Mouse (Mus musculus) naive thymus-derived CD4-positive, alpha-beta T cell, adult 5 months (primary cell): ENCODE data around the gene Rffl. TPM values are rescaled to one million over a fixed set of nuclear protein-coding genes. Genes with fewer than 3 reads are reported as not detected.

Experiments
- polyA plus RNA-seq: library from polyadenylated mRNA; unstranded; fragments of 100-300 nt; shearing (Covaris generic); gene quantifications from one replicate; pipeline ENCODE4 v1.2.1, GENCODE M21; 2017

Gene Rffl
- 22.4 TPM for polyA plus RNA-seq

DNA sequence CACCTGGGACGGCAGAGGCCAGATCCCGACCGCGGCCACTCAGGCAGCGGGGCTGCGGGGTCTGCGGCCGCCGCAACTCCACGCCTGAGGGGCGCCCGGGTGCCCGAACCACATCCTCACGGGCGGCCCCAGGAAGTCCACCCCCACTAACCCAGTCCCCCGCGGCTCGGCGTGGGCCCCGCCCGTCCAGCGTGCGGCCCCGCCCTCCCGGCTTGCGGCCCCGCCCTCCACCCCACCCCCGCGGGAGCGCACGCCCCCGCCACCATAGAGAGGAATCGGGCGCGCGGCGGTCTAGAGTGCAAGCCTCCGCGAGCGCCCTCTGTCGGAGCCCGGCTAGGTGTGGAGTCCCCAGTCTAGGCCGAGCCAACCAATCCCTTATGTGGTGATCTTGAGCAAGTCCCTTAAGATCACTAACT, at the start of gene Rffl:
Gene Rffl (minus strand): TSS at position 180 of the 416 bp plus-strand sequence.

DNA sequence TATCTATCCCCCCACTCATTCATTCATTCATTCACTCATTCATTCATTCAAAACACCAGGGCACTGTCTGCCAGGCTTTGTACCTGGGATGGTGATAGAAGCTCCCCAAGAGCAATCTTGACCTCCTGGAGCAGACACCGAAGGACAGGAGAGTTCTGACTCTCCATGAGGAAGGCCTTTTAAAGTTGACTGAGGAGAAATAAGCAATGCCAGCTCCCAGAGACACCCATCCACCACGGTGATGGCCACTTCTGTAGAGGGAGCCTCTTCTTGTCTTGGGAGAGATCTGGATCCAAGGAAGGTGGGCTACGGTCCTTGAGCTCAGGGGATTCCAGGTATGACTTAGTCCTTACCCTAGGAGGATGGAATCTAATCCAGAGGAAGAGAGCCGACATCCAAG, 39.2 kb upstream of the Rffl start, which contains the start of gene Unc45b:
Gene Unc45b (plus strand): TSS at position 301 of the 400 bp plus-strand sequence.

DNA sequence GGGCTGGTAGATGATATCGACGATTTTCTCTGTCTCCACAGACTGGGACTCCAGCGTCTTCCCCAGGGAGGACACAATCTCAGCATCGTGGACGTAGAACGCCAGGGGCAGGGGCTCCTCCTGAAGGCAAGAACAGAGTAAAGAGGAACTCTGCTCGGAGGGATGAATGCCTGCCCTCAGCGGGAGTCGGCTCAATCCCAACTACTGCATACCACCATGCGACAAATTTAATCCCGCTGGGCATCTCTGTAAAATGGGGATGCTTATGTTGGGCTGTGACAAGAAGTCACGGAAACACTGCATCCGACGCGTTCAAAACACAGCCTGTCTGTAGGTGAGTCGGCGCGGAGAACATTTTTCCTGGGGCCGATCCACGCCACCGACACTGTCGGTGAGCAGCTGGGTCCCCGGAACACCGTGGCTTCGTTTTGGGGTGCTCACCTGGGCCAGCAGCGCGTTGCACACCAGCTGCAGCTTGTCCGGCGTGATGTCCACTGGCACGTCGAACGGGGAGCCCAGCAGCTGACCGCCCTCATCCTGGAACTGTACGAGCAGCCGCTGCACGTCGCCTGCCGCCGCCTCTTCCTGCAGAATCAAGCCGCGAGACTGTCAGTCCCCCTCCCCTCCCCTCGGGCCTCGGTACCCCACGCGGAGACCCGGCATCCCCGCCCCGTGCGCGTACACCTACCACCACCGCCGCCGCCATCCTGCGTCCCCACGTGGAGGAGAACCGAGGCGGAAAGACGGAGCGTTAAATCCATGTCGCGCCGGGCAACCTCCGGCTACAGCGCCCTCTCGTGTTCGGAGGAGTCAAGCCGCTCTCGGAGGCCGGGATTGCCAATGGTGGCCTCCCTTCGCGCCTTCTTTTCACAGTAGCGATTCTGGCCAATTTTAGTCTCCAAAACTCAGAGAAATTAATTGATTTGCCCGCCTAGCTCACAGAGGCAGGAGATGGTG, 36.9 kb upstream of the Rffl start, which contains the start of gene Nle1:
Gene Nle1 (minus strand): TSS at position 761 of the 957 bp plus-strand sequence.

DNA sequence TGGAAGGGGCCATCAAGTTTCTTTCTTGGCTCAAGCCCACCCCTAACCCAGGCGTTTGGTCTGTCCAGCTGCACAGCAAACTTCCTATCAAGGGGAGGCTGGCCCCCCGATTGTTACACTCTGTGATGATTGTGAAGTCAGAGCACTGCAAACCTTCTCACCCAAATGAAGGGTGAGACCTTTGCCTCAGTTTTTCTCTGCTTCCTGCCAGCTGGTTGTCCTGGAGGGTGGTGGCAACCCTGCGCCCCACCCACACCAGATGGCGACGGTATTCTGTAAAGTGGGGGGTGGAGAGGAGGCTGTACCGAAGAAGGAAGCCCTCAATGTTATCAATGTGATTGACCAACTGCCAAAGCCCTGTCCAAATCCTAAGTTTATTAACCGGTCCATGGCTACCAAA, 20.9 kb upstream of the Rffl start, which contains the start of gene Fndc8:
Gene Fndc8 (plus strand): TSS at position 189 of the 400 bp plus-strand sequence.

DNA sequence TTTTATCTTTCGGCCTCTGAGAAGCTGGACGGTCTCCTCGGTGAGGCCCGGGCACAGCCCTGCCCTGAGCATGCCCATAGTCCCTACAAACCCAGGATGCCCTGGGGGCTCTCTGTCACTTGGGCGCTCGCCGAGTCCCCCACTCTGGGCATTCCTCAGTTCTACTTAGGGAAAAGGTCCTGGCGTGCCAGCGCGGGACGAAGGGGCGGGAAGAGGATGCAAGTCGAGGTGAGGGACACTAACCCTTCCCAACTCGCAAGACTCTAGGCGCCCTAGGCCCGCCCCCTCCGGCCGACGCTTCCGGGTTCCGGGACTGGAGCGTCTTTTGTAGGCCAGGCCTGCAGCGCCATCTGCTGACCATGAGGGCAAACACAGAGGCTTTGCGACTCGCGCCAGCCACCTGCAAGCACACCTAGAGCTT, 19.3 kb upstream of the Rffl start, which contains the start of gene Rad51d:
Gene Rad51d (minus strand): TSS at position 273 of the 421 bp plus-strand sequence.

DNA sequence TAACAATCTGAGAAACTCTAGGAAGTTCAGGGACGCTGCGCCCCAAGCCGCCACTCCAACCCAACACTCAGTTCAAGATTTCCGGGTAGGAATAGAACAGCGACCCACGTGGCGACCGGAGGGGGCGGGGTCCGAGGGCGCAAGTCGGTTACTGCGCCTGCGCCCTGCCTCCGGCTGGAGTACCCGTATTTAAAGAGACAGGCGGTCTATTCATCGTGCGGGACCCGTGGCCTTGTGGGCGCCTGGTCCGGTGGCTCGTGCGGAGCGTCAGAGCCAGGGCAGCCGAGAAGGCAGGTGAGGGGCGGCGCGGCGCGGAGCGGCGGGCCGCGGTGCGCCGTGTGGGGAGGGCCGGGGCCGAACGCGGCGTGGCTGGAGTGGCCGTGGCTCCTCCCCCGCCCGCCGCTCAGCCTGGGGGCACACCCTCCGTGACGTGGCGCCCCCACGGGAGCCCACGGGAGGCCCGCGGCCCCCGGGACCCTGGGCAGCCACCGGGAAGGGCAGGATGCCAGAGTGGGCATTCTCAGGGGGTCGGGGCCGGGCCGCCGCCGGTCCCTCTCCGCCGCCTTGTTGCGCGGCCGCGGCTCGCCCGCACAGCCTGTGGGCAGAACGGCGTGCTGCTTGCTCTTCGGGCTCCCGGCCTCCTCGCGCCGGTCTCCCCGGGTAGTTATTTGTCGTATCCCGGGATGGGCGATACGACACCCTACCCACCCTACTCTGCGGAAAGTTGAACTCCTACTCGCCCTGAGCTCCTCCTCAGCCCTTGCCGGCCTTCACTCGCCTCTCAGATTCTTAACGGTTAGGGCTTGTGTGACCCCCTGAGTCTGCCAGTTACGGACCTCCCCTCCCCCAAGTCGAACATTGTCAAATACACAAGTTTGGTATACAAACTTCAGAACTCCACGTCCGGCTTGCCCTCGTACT, 89.8 kb downstream of the Rffl start, which contains the start of gene Lig3:
Gene Lig3 (plus strand): TSS at position 126 of the 921 bp plus-strand sequence.

DNA sequence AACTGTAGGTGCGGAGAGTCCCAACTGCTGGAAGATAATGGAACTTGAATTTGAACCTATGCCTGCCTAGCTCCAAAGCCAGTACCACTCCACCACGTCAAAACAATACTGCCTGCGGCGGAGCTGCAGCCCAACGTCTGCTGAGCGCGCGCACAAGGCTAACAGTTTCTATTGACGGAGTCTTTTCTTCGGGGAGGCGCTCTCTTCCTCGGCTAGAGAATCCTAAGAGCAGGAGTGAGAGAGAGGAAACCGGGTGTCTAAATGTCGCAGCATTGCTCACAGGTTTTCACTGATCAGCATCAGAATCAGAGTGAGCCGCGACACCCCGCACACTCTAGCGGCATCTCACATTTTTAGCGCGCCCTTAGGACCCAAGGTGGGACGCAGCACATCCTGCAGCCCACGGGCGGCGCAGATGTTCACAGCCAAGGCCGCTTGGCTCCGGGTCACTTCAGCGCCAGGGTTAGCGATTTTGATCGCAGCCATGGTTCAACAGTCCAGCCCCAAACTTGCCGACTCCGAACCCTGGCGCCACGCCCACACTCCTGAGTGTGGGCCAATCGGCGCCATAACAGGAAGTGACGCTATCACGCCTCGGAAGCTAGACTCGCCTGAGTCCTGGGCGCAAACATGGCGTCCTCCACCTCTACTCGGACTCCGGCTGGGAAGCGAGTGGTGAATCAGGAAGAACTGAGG, 107.1 kb downstream of the Rffl start, which contains the start of the genes Cct6b and Zfp830:
Gene Cct6b (minus strand): TSS at position 580 of the 696 bp plus-strand sequence.
Gene Zfp830 (plus strand): TSS at position 604 of the 696 bp plus-strand sequence.

Other genes starting within 250 kb of the Rffl start
- gene Cct6b, start 106.9 kb downstream of the Rffl start, polyA plus RNA-seq: 0.45 TPM
- 46.1 TPM for gene Zfp830, start 106.9 kb downstream of the Rffl start, polyA plus RNA-seq
- gene Lig3, start 90.1 kb downstream of the Rffl start, polyA plus RNA-seq: 31.2 TPM
- 14.7 TPM for gene Rad51d, start 19.4 kb upstream of the Rffl start, polyA plus RNA-seq
- gene Fndc8, start 20.9 kb upstream of the Rffl start, polyA plus RNA-seq: not detected
- gene Nle1, start 37.2 kb upstream of the Rffl start, polyA plus RNA-seq: 41.7 TPM
- not detected for gene Unc45b, start 39.3 kb upstream of the Rffl start, polyA plus RNA-seq
- 12.0 TPM for gene Slfn5, start 80.1 kb upstream of the Rffl start, polyA plus RNA-seq
- 2.6 TPM for gene Slfn9, start 120.6 kb upstream of the Rffl start, polyA plus RNA-seq
- gene Slfn8, start 149.6 kb upstream of the Rffl start, polyA plus RNA-seq: 39.3 TPM
- gene Slfn2, start 193.9 kb upstream of the Rffl start, polyA plus RNA-seq: 838 TPM
- 183 TPM for gene Slfn1, start 245.6 kb upstream of the Rffl start, polyA plus RNA-seq